Mouse (Mus musculus) CH12.LX (cell line): Measurements from ENCODE around the gene Vmn2r83. TPM values are rescaled to one million over a fixed set of nuclear protein-coding genes. Genes with fewer than 3 reads are reported as not detected.

Experiments
- DNase-seq: peaks from one replicate; pipeline ENCODE4 v3.0.0-alpha.2; 2013; ENCODE audit errors: extremely low read depth
- H3K27ac ChIP-seq: 2 replicates; pipeline ENCODE4 v1.5.1; 2012; ENCODE audit warnings: low read depth, mild to moderate bottlenecking, control low read depth, moderate library complexity; ENCODE audit not compliant: insufficient read depth
- H3K27me3 ChIP-seq: replicated peaks from 2 replicates; pipeline ENCODE3; 2012; ENCODE audit warnings: inconsistent platforms
- H3K36me3 ChIP-seq, 2 experiments: replicated peaks in 1 of 2; 2 replicates each; pipeline versions ENCODE3 to v1.6.1; 2012; ENCODE audit warnings: inconsistent platforms in 1 of 2, low read length in 1 of 2, mild to moderate bottlenecking in 1 of 2, mixed read lengths in 1 of 2, moderate library complexity in 1 of 2; ENCODE audit not compliant: control insufficient read depth in 1 of 2, insufficient read depth in 1 of 2
- H3K4me1 ChIP-seq, 2 experiments: 2 replicates each; pipeline ENCODE4 v1.6.1; 2012; ENCODE audit warnings: inconsistent platforms in 1 of 2, moderate library complexity in 1 of 2; ENCODE audit not compliant: insufficient read depth in 2 of 2, control insufficient read depth in 1 of 2
- H3K4me2 ChIP-seq: 2 replicates; pipeline ENCODE4 v1.6.1; 2012; ENCODE audit warnings: low read depth, mild to moderate bottlenecking, control low read depth; ENCODE audit not compliant: poor library complexity, insufficient read depth, severe bottlenecking
- H3K4me3 ChIP-seq, 3 experiments: fragments of 150-350 bp in 1 of 3; sonication (generic) in 1 of 3; replicated peaks in 1 of 3; 2 replicates each; pipeline versions ENCODE3 to v1.5.1; 2011 to 2012; ENCODE audit warnings: low read depth in 2 of 3, low read length in 2 of 3, mild to moderate bottlenecking in 2 of 3, moderate library complexity in 2 of 3, control low read depth in 1 of 3, improper control_type of control experiment in 1 of 3, inconsistent platforms in 1 of 3, mixed read lengths in 1 of 3; ENCODE audit not compliant: poor library complexity in 1 of 3
- H3K79me2 ChIP-seq: replicated peaks from 2 replicates; pipeline ENCODE4 v1.6.1; 2012; ENCODE audit warnings: mild to moderate bottlenecking, moderate library complexity; ENCODE audit not compliant: control insufficient read depth, poor library complexity, insufficient read depth, severe bottlenecking; ENCODE audit errors: extremely low read depth
- H3K9ac ChIP-seq: 2 replicates; pipeline ENCODE4 v1.6.1; 2012; ENCODE audit warnings: low read depth, mild to moderate bottlenecking, control low read depth, moderate library complexity; ENCODE audit not compliant: insufficient read depth
- H3K9me3 ChIP-seq: replicated peaks from 2 replicates; pipeline ENCODE3; 2012; ENCODE audit warnings: low read length, inconsistent platforms, mixed read lengths
- BHLHE40 ChIP-seq: IDR thresholded peaks from 2 replicates; pipeline ENCODE4 v1.6.1; 2011; ENCODE audit warnings: mild to moderate bottlenecking, low read depth, low read length, improper control_type of control experiment
- CHD1 ChIP-seq: IDR thresholded peaks from 2 replicates; pipeline ENCODE4 v1.6.1; 2012; ENCODE audit warnings: low read depth, low read length, improper control_type of control experiment, inconsistent platforms
- CTCF ChIP-seq, 2 experiments: IDR thresholded peaks in 1 of 2; conservative IDR thresholded peaks in 1 of 2; 2 replicates each; pipeline ENCODE4 v1.5.1; 2011 to 2012; ENCODE audit warnings: low read depth in 2 of 2, low read length in 2 of 2, improper control_type of control experiment in 1 of 2, inconsistent platforms in 1 of 2, mild to moderate bottlenecking in 1 of 2, moderate library complexity in 1 of 2
- E2F4 ChIP-seq: IDR thresholded peaks from 2 replicates; pipeline ENCODE4 v1.6.1; 2011; ENCODE audit warnings: low read depth, low read length, improper control_type of control experiment; ENCODE audit not compliant: insufficient replicate concordance
- ELF1 ChIP-seq: IDR thresholded peaks from 2 replicates; pipeline ENCODE4 v1.6.1; 2014; ENCODE audit warnings: low read depth, mild to moderate bottlenecking, inconsistent platforms, low read length, improper control_type of control experiment
- EP300 ChIP-seq: IDR thresholded peaks from 2 replicates; pipeline ENCODE4 v1.6.1; 2011; ENCODE audit warnings: low read length, improper control_type of control experiment
- ETS1 ChIP-seq: conservative IDR thresholded peaks from 2 replicates; pipeline ENCODE4 v1.6.1; 2012; ENCODE audit warnings: low read depth, mild to moderate bottlenecking, inconsistent platforms, low read length, improper control_type of control experiment, moderate library complexity
- GABPA ChIP-seq: IDR thresholded peaks from 2 replicates; pipeline ENCODE4 v1.6.1; 2012; ENCODE audit warnings: low read depth, low read length, improper control_type of control experiment, inconsistent platforms; ENCODE audit not compliant: insufficient replicate concordance
- HCFC1 ChIP-seq: IDR thresholded peaks from 2 replicates; pipeline ENCODE4 v1.6.1; 2012; ENCODE audit warnings: low read depth, mild to moderate bottlenecking, inconsistent platforms, low read length, improper control_type of control experiment
- IRF4 ChIP-seq: IDR thresholded peaks from 2 replicates; pipeline ENCODE4 v1.6.1; 2014; ENCODE audit warnings: low read depth, mild to moderate bottlenecking, inconsistent platforms, low read length, improper control_type of control experiment
- JUND ChIP-seq: conservative IDR thresholded peaks from 2 replicates; pipeline ENCODE4 v1.6.1; 2011; ENCODE audit warnings: low read depth, low read length, improper control_type of control experiment
- KAT2A ChIP-seq: IDR thresholded peaks from 2 replicates; pipeline ENCODE4 v1.6.1; 2012; ENCODE audit warnings: low read length, improper control_type of control experiment, inconsistent platforms; ENCODE audit not compliant: insufficient replicate concordance
- MAFK ChIP-seq: IDR thresholded peaks from 2 replicates; pipeline ENCODE4 v1.6.1; 2011; ENCODE audit warnings: low read length, improper control_type of control experiment; ENCODE audit not compliant: insufficient replicate concordance
- MAX ChIP-seq: IDR thresholded peaks from 2 replicates; pipeline ENCODE4 v1.6.1; 2011; ENCODE audit warnings: low read length, improper control_type of control experiment
- MAZ ChIP-seq: IDR thresholded peaks from 2 replicates; pipeline ENCODE4 v1.6.1; 2012; ENCODE audit warnings: low read depth, mild to moderate bottlenecking, inconsistent platforms, low read length, improper control_type of control experiment, moderate library complexity
- MEF2A ChIP-seq: IDR thresholded peaks from 2 replicates; pipeline ENCODE4 v1.6.1; 2014; ENCODE audit warnings: low read depth, mild to moderate bottlenecking, inconsistent platforms, low read length, improper control_type of control experiment, borderline replicate concordance
- MXI1 ChIP-seq: IDR thresholded peaks from 2 replicates; pipeline ENCODE4 v1.6.1; 2011; ENCODE audit warnings: mild to moderate bottlenecking, low read depth, low read length, improper control_type of control experiment
- MYC ChIP-seq: IDR thresholded peaks from 2 replicates; pipeline ENCODE4 v1.6.1; 2011; ENCODE audit warnings: low read depth, mild to moderate bottlenecking, improper control_type of control experiment, low read length
- NELFE ChIP-seq: IDR thresholded peaks from 2 replicates; pipeline ENCODE4 v1.6.1; 2011; ENCODE audit warnings: low read depth, low read length, improper control_type of control experiment
- NRF1 ChIP-seq: IDR thresholded peaks from 2 replicates; pipeline ENCODE4 v1.6.1; 2014; ENCODE audit warnings: low read depth, mild to moderate bottlenecking, inconsistent platforms, low read length, improper control_type of control experiment, moderate library complexity
- POLR2A ChIP-seq: IDR thresholded peaks from 2 replicates; pipeline ENCODE4 v1.6.1; 2011; ENCODE audit warnings: low read depth, mild to moderate bottlenecking, improper control_type of control experiment, low read length
- POLR2AphosphoS2 ChIP-seq: IDR thresholded peaks from 2 replicates; pipeline ENCODE4 v1.6.1; 2011; ENCODE audit warnings: low read depth, low read length, improper control_type of control experiment
- RAD21 ChIP-seq: IDR thresholded peaks from 2 replicates; pipeline ENCODE4 v1.6.1; 2011; ENCODE audit warnings: low read depth, mild to moderate bottlenecking, low read length, improper control_type of control experiment, moderate library complexity
- RCOR1 ChIP-seq: conservative IDR thresholded peaks from 2 replicates; pipeline ENCODE4 v1.6.1; 2012; ENCODE audit warnings: low read depth, mild to moderate bottlenecking, inconsistent platforms, low read length, improper control_type of control experiment
- SIN3A ChIP-seq: IDR thresholded peaks from 2 replicates; pipeline ENCODE4 v1.6.1; 2012; ENCODE audit warnings: low read length, improper control_type of control experiment, inconsistent platforms
- SMC3 ChIP-seq: IDR thresholded peaks from 2 replicates; pipeline ENCODE4 v1.6.1; 2011; ENCODE audit warnings: low read depth, low read length, improper control_type of control experiment
- TBP ChIP-seq: conservative IDR thresholded peaks from 2 replicates; pipeline ENCODE4 v1.6.1; 2011; ENCODE audit warnings: low read depth, low read length, improper control_type of control experiment
- UBTF ChIP-seq: IDR thresholded peaks from 2 replicates; pipeline ENCODE4 v1.6.1; 2012; ENCODE audit warnings: low read depth, mild to moderate bottlenecking, inconsistent platforms, low read length, improper control_type of control experiment, moderate library complexity
- USF1 ChIP-seq: IDR thresholded peaks from 2 replicates; pipeline ENCODE4 v1.6.1; 2014; ENCODE audit warnings: low read depth, mild to moderate bottlenecking, inconsistent platforms, low read length, improper control_type of control experiment
- USF2 ChIP-seq: conservative IDR thresholded peaks from 2 replicates; pipeline ENCODE4 v1.6.1; 2011; ENCODE audit warnings: low read depth, low read length, improper control_type of control experiment
- ZKSCAN1 ChIP-seq: IDR thresholded peaks from 2 replicates; pipeline ENCODE4 v1.6.1; 2012; ENCODE audit warnings: low read depth, inconsistent platforms, low read length, improper control_type of control experiment, borderline replicate concordance
- ZMIZ1 ChIP-seq: IDR thresholded peaks from 2 replicates; pipeline ENCODE4 v1.6.1; 2012; ENCODE audit warnings: low read depth, mild to moderate bottlenecking, inconsistent platforms, low read length, improper control_type of control experiment
- ZNF384 ChIP-seq: IDR thresholded peaks from 2 replicates; pipeline ENCODE4 v1.6.1; 2012; ENCODE audit warnings: low read depth, low read length, improper control_type of control experiment, inconsistent platforms
- dilution Hi-C: fragments of 300-500 bp; cut with MboI; formaldehyde crosslinking; loops from 2 replicates; pipeline ENCODE4 v1.14.3; 2020; ENCODE audit warnings: low sequenced_read_pairs; ENCODE audit not compliant: extremely low pct_unique_long_range_greater_than_20kb, extremely low pct_ligation_motif_present
- in situ Hi-C: fragments of 300-500 bp; cut with MboI; formaldehyde crosslinking; loops from 3 replicates; pipeline ENCODE4 v1.14.3; 2019; ENCODE audit warnings: low sequenced_read_pairs, low pct_ligation_motif_present, low pct_unique_long_range_greater_than_20kb, mixed read lengths
- polyA plus RNA-seq: library from polyadenylated mRNA; unstranded; fragments of >175 nt; gene quantifications from 2 replicates; pipeline ENCODE4 v1.2.1, GENCODE M21; 2012; ENCODE audit warnings: low read depth; ENCODE audit not compliant: insufficient read length
- total RNA-seq, 2 experiments: library from RNA; depleted of rRNA; stranded (reverse); fragments of 300-350 nt in 1 of 2; fragments of >200 nt in 1 of 2; gene quantifications; 2 replicates each; pipeline ENCODE4 v1.2.3; 2012 to 2014

Vmn2r83 gene
- total and polyA plus RNA-seq, 3 experiments = not detected

DNA sequence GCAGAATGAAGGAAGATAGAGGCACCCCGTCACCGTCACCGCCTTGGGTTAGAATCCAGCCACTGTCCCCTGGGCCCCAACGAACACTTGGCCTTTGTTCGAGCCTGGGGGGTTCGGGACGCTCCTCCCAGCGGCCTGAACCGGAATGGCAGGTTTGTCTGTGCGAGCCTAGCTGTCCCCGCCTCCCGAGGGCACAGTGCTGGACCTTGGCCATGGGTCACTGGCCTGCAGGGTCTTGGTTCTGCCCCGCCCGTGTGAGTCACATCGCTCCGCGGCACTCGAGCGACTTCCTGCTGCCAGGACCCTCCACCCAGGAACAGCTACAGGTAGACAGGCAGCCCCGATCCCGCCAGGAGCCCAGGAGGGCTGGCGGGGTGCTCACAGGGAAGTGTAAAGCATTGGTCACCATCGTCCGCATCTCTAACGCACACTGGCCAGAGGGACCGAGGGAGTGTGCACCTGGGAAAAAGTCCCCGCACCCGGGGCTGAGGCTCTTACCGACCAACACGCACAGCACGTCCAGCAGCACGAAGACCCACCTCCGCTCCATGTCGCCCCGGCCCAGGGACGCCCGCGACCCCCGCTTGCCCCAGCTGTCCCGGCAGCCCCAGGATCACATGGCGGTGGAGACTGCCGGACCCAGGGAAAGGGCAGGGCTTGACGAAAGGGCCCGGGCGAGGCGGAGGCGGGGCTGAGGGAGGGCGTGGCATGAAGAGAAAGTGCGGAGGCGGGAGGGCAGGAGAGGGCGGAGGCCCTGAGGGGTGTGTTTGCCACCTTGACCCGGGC is 64.8 kb downstream of the Vmn2r83 start, which contains the start of gene Plpp2:
Plpp2 (minus strand) TSS at position 671 of the 786 bp plus-strand sequence.
- Histone ChIP-seq H3K4me2 (peak within 1 kb of the TSS; percentile 62), H3K4me1 (peaks cover 4 to 13% of the 10 kb centered on the region in 2 experiments; a peak in 3 of 4 replicates), H3K79me2 (no peaks in the 10 kb centered on the region), H3K4me3 (peak within 1 kb of the TSS; percentile 62 to 74 (median 65)), H3K9me3 (no peaks in the 10 kb centered on the region), H3K27me3 (peaks cover 2% of the 10 kb centered on the region), H3K9ac (peak within 1 kb of the TSS; percentile 32; the same call in 1 of the 2 replicates), H3K27ac (no peak within 1 kb of the TSS), H3K36me3 (peaks cover 0 to 33% of the 10 kb centered on the region in 2 experiments)
- peak; percentile 52 for DNase-seq
- no peak for TF ChIP-seq EP300
- no peak for TF ChIP-seq E2F4
- TF ChIP-seq UBTF = no peak
- TF ChIP-seq JUND = no peak
- TF ChIP-seq ZNF384 = no peak
- TF ChIP-seq ZKSCAN1 = no peak
- TF ChIP-seq RCOR1 = no peak
- TF ChIP-seq HCFC1 = no peak
- no peak for TF ChIP-seq MYC
- no peak for TF ChIP-seq BHLHE40
- TF ChIP-seq USF2 = no peak
- 0 out of 2 replicates have a peak, but pooled peaks have one; percentile 45 for TF ChIP-seq CHD1
- TF ChIP-seq POLR2A = peak; percentile 44; the same call in 1 of the 2 replicates
- TF ChIP-seq NELFE = peak; percentile 28; the same call in 1 of the 2 replicates
- no peak for TF ChIP-seq GABPA
- no peak for TF ChIP-seq POLR2AphosphoS2
- TF ChIP-seq IRF4 = peak; percentile 24; the same call in 1 of the 2 replicates
- TF ChIP-seq ELF1 = no peak
- TF ChIP-seq ZMIZ1 = no peak
- no peak for TF ChIP-seq MAZ
- no peak for TF ChIP-seq SMC3
- no peak for TF ChIP-seq USF1
- peak; percentile 22 to 59; a peak in 2 of 4 replicates for TF ChIP-seq CTCF (conservative IDR thresholded peaks at IDR 0.05 in 1 of 2, IDR thresholded peaks at IDR 0.05 in 1 of 2; ENCODE audit: low read depth in 2 of 2, low read length in 2 of 2)
- TF ChIP-seq NRF1 = no peak
- no peak for TF ChIP-seq TBP
- no peak for TF ChIP-seq ETS1
- no peak for TF ChIP-seq MAX
- TF ChIP-seq MEF2A = no peak
- TF ChIP-seq SIN3A = 0 out of 2 replicates have a peak, but pooled peaks have one; percentile 45
- TF ChIP-seq MAFK = no peak
- peak; percentile 9; the same call in 1 of the 2 replicates for TF ChIP-seq RAD21
- peak; percentile 68 for TF ChIP-seq MXI1
- no peak for TF ChIP-seq KAT2A
- dilution Hi-C loops = no loop called here
- in situ Hi-C loops = no loop called here
